Comparison of ENCODE assay signal across 25 mouse cellular contexts in genomic region chr4:28850388-28850787, GRCm38 (mm10).
"Had no signal": no experiment of that assay in that cellular context is flagged by ENCODE, and none has a peak within 500 bp of the region (broad histone marks: within the 10 kb centered on the region; RNA-seq: fewer than 3 reads in every experiment).

No protein-coding gene starts in this region.

- DNase-seq: kidney, postnatal 25 days; layer of hippocampus, adult 9-11 months; liver; lung, adult 18-20 months; lung, postnatal 10 days; lung, postnatal 36 days; midbrain, embryonic 14.5 days; right cerebral cortex, adult 18-20 months; right cerebral cortex, postnatal 14 days; right cerebral cortex, postnatal 4 days; thymus, adult 2 months; thymus, postnatal 14 days; thymus, postnatal 4 days had no signal

- H3K4me2 ChIP-seq: limb, embryonic 13.5 days; liver, embryonic 12.5 days; liver, embryonic 15.5 days; lung, embryonic 15.5 days; midbrain, embryonic 11.5 days; neural tube, embryonic 12.5 days; neural tube, embryonic 15.5 days had no signal

- ATAC-seq: liver, embryonic 12.5 days had no signal

- H3K4me3 ChIP-seq: layer of hippocampus, adult 2 months; limb, embryonic 10.5 days; limb, embryonic 13.5 days; liver, embryonic 12.5 days; liver, embryonic 15.5 days; lung, embryonic 15.5 days; megakaryocyte, embryonic 14.5 days; neural tube, embryonic 12.5 days; neural tube, embryonic 15.5 days had no signal

- H3K27ac ChIP-seq: kidney, postnatal 0 days; limb, embryonic 10.5 days; limb, embryonic 13.5 days; liver, embryonic 12.5 days; liver, embryonic 15.5 days; lung, embryonic 15.5 days; neural tube, embryonic 12.5 days; neural tube, embryonic 15.5 days; stomach, postnatal 0 days had no signal

- H3K9ac ChIP-seq: limb, embryonic 13.5 days; liver, embryonic 12.5 days; liver, embryonic 15.5 days; lung, embryonic 15.5 days; neural tube, embryonic 12.5 days; neural tube, embryonic 15.5 days had no signal

- H3K27me3 ChIP-seq: limb, embryonic 13.5 days; liver, embryonic 12.5 days; liver, embryonic 15.5 days; lung, embryonic 15.5 days; megakaryocyte, embryonic 14.5 days; neural tube, embryonic 12.5 days; neural tube, embryonic 15.5 days had no signal

- H3K36me3 ChIP-seq: liver, embryonic 12.5 days; liver, embryonic 15.5 days; lung, embryonic 15.5 days; neural tube, embryonic 12.5 days; neural tube, embryonic 15.5 days had no signal

- H3K4me1 ChIP-seq: limb, embryonic 10.5 days; limb, embryonic 13.5 days; liver, embryonic 12.5 days; liver, embryonic 15.5 days; lung, embryonic 15.5 days; megakaryocyte, embryonic 14.5 days; neural tube, embryonic 12.5 days; neural tube, embryonic 15.5 days had no signal

- H3K9me3 ChIP-seq: limb, embryonic 10.5 days; limb, embryonic 13.5 days; liver, embryonic 12.5 days; liver, embryonic 15.5 days; lung, embryonic 15.5 days; megakaryocyte, embryonic 14.5 days; neural tube, embryonic 12.5 days; neural tube, embryonic 15.5 days had no signal
